Mouse (Mus musculus): ENCODE results near the gene Mast1.

DNA sequence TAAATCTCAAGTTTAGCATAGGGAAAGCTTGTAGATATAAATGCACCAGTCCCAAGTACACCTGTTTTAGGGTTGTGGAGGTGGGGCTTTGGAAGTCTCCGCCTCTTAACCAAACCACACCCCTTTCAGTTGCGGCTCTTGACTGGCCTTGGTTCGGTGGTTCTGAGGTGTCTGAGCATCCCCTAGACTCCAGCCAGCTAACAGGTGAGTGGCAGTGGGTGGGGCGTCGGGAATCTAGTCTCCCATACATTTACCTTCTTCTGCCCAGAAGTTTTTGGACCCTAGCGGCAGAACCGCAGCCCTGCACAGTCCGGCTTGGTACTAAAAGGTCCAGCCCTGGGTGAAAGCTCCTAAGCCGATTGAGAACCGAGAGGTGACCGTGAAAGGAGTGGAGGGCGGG is 12.6 kb upstream of the Mast1 start:
- TF ChIP-seq CTCF (conservative IDR thresholded peaks at IDR 0.05; ENCODE audit: insufficient read depth, insufficient read length, low read depth, low read length) (no peak), POLR2A (IDR thresholded peaks at IDR 0.05; ENCODE audit: low read depth, low read length) (no peak)

Data from kidney, adult 2 months (tissue).